Mouse (Mus musculus) activated CD4-positive, CD25-positive, alpha-beta regulatory T cell (primary cell): ENCODE data around the gene Zc3h12a. TPM values are rescaled to one million over a fixed set of nuclear protein-coding genes. Genes with fewer than 3 reads are reported as not detected.

ENCODE experiments used
- polyA plus RNA-seq, 2 experiments: library from polyadenylated mRNA; unstranded; fragments of 100-300 nt; shearing (Covaris generic); gene quantifications; one replicate each; pipeline ENCODE4 v1.2.1; 2017

Gene Zc3h12a
- polyA plus RNA-seq, result 10 to 100 TPM; 22.7 to 26.8 TPM

GRCm38 (mm10) chr4:125127305-125128084 is at the start of gene Zc3h12a:
Gene Zc3h12a, minus strand, starts transcription at chr4:125127840.

GRCm38 (mm10) chr4:125084403-125085345 is 43.0 kb downstream of the Zc3h12a start, which contains the start of gene Meaf6:
Gene Meaf6, plus strand, starts transcription at chr4:125085134.

Other genes with a start within 250 kb of the Zc3h12a start
- gene Epha10, start 246.9 kb downstream of the Zc3h12a start, polyA plus RNA-seq, result under 1 TPM in 1 of 2 experiments, not detected in 1; 0.12 TPM
- 1 to 10 TPM; 6.3 to 9.8 TPM for gene 9930104L06Rik, start 190.8 kb downstream of the Zc3h12a start, polyA plus RNA-seq
- gene Cdca8, start 188.5 kb downstream of the Zc3h12a start, polyA plus RNA-seq, result 10 to 100 TPM; 25.4 to 26.0 TPM
- gene Rspo1, start 141.4 kb downstream of the Zc3h12a start, polyA plus RNA-seq, result not detected
- 10 to 100 TPM; 71.1 to 88.8 TPM for gene Gnl2, start 111.3 kb downstream of the Zc3h12a start, polyA plus RNA-seq
- not detected for gene Dnali1, start 62.1 kb downstream of the Zc3h12a start, polyA plus RNA-seq
- 10 to 100 TPM; 32.9 to 48.8 TPM for gene Snip1, start 61.2 kb downstream of the Zc3h12a start, polyA plus RNA-seq
- gene Meaf6, start 42.7 kb downstream of the Zc3h12a start, polyA plus RNA-seq, result 10 to 100 TPM; 47.4 to 53.2 TPM